Mouse (Mus musculus) gastrocnemius, postnatal 10 days (tissue): ENCODE results near the gene Syk. TPM values are rescaled to one million over a fixed set of nuclear protein-coding genes. Genes with fewer than 3 reads are reported as not detected.

Experiments
- DNase-seq: peaks from one replicate; pipeline ENCODE4 v3.0.0; 2021; ENCODE audit warnings: mixed read lengths
- total RNA-seq, 2 experiments: library from RNA; stranded (reverse); gene quantifications; 2 replicates each; pipeline ENCODE4 v1.2.3; 2021

The Syk gene
- total RNA-seq, 2 experiments from 2014 or later: 3.2 to 5.8 TPM

- DNase-seq: no peak
Observed at GRCm38 (mm10) chr13:52569194-52569769, 13.7 kb upstream of the Syk start.

GRCm38 (mm10) chr13:52570276-52570675 is 12.7 kb upstream of the Syk start:
- no peak for DNase-seq

- no peak for DNase-seq
Observed at GRCm38 (mm10) chr13:52571591-52572384, 11.2 kb upstream of the Syk start.

GRCm38 (mm10) chr13:52572451-52573446 is 10.2 kb upstream of the Syk start:
- DNase-seq: no peak

GRCm38 (mm10) chr13:52574311-52574710 is 8.7 kb upstream of the Syk start:
- DNase-seq: no peak

- DNase-seq: no peak
Observed at GRCm38 (mm10) chr13:52575483-52575882, 7.5 kb upstream of the Syk start.

GRCm38 (mm10) chr13:52576021-52576614 is 6.9 kb upstream of the Syk start:
- DNase-seq: no peak

GRCm38 (mm10) chr13:52576841-52577240 is 6.1 kb upstream of the Syk start:
- DNase-seq: no peak

GRCm38 (mm10) chr13:52577326-52577920 is 5.5 kb upstream of the Syk start:
- DNase-seq: no peak

- DNase-seq: no peak
Observed at GRCm38 (mm10) chr13:52577939-52578338, 5.0 kb upstream of the Syk start.

- no peak for DNase-seq
Observed at GRCm38 (mm10) chr13:52578776-52579175, 4.2 kb upstream of the Syk start.

GRCm38 (mm10) chr13:52582506-52582877 is 481 bp upstream of the Syk start:
- no peak for DNase-seq

- DNase-seq: no peak
Observed at GRCm38 (mm10) chr13:52583943-52584562, 1.1 kb downstream of the Syk start.

- DNase-seq: no peak
Observed at GRCm38 (mm10) chr13:52584654-52585455, 1.9 kb downstream of the Syk start.

- no peak for DNase-seq
Observed at GRCm38 (mm10) chr13:52587761-52588160, 4.8 kb downstream of the Syk start.

GRCm38 (mm10) chr13:52589043-52589442 is 6.1 kb downstream of the Syk start:
- DNase-seq: no peak

- no peak for DNase-seq
Observed at GRCm38 (mm10) chr13:52591831-52592230, 8.9 kb downstream of the Syk start.

GRCm38 (mm10) chr13:52596692-52597091 is 13.7 kb downstream of the Syk start:
- no peak for DNase-seq

- DNase-seq: no peak
Observed at GRCm38 (mm10) chr13:52597092-52597678, 14.2 kb downstream of the Syk start.

GRCm38 (mm10) chr13:52598233-52598632 is 15.3 kb downstream of the Syk start:
- no peak for DNase-seq
